8 mouse cellular contexts compared by ENCODE assay signal in genomic region chr1:191395200-191395599, GRCm38 (mm10). TPM values are rescaled to one million over a fixed set of nuclear protein-coding genes. Genes with fewer than 3 reads are reported as not detected.
A peak's percentile ranks its signal among the peaks of the same experiment; 100 is the strongest.
DNase-seq lines count a peak whose midpoint lies in the region; ATAC-seq and TF ChIP-seq lines count a peak whose summit lies in the region.

No protein-coding gene starts in this region.

- no peak for TF ChIP-seq CTCF in gastrocnemius, adult 2 months (IDR thresholded peaks at IDR 0.05)

- 57% methylated on average over 1 of the region's 1 CpGs for WGBS in forebrain, embryonic 12.5 days
- 33% methylated on average over 1 of the region's 1 CpGs for WGBS in liver, embryonic 11.5 days

- H3K27me3 ChIP-seq in forebrain, embryonic 12.5 days = no peaks in the 10 kb centered on the region
- H3K27me3 ChIP-seq in liver, embryonic 11.5 days (replicated peaks; ENCODE audit: control insufficient read depth, insufficient read depth, low read length) = no peaks in the 10 kb centered on the region

- peaks cover 14% of the 10 kb centered on the region; the same call in 1 of the 2 replicates for H3K4me1 ChIP-seq in forebrain, embryonic 12.5 days
- H3K4me1 ChIP-seq in liver, embryonic 11.5 days (replicated peaks; ENCODE audit: control insufficient read depth, insufficient read depth, low read length) = peaks cover 23% of the 10 kb centered on the region

- no peaks in the 10 kb centered on the region for H3K9me3 ChIP-seq in forebrain, embryonic 12.5 days
- no peaks in the 10 kb centered on the region for H3K9me3 ChIP-seq in liver, embryonic 11.5 days (ENCODE audit: control insufficient read depth, low read length)

- H3K4me2 ChIP-seq in forebrain, embryonic 12.5 days = peak overlapping the region; percentile 78
- H3K4me2 ChIP-seq in liver, embryonic 11.5 days = peak overlapping the region; percentile 91

- peak overlapping the region; percentile 84 for H3K4me3 ChIP-seq in gastrocnemius, adult 2 months
- H3K4me3 ChIP-seq in forebrain, embryonic 12.5 days (replicated peaks) = peak overlapping the region; percentile 77
- H3K4me3 ChIP-seq in liver, embryonic 11.5 days (ENCODE audit: low read depth, low read length) = peak overlapping the region; percentile 74

- no peak for DNase-seq in gastrocnemius, adult 2 months
- DNase-seq in gastrocnemius, postnatal 4 days (ENCODE audit: low spot score in 2 of 2) = no peak
- DNase-seq in A20 (ENCODE audit: low read depth, low spot score) = peak; percentile 60
- no peak for DNase-seq in liver, embryonic 11.5 days (ENCODE audit: low spot score)
- DNase-seq in left cerebral cortex, postnatal 25 days (ENCODE audit: low spot score in 2 of 2) = no peak

- intact Hi-C loops in gastrocnemius, adult 2 months (cut with DNase I) = loop anchor here (5.0 kb wide), 1 partner anchor 62 kb away; no protein-coding TSS in a partner anchor
- intact Hi-C loops in left cerebral cortex, postnatal 25 days (cut with DNase I) = loop anchor here (2.0 to 10.0 kb wide), 2 partner anchors 168 to 320 kb away; partner anchors contain the start of gene Lpgat1

- peak overlapping the region; percentile 100 for H3K27ac ChIP-seq in gastrocnemius, adult 2 months
- no peak overlapping the region for H3K27ac ChIP-seq in forebrain, embryonic 12.5 days
- no peak overlapping the region for H3K27ac ChIP-seq in liver, embryonic 11.5 days (ENCODE audit: low read depth, low read length)

- no peak for ATAC-seq in forebrain, embryonic 12.5 days (ENCODE audit: low FRiP score)
- no peak for ATAC-seq in liver, embryonic 11.5 days (replicated peaks; ENCODE audit: low FRiP score)
- ATAC-seq in megakaryocyte progenitor cell, adult 5-6 weeks (replicated peaks; ENCODE audit: poor library complexity) = no peak
- no peak for ATAC-seq in frontal cortex, adult (ENCODE audit: low TSS enrichment)

- no peak overlapping the region for H3K9ac ChIP-seq in forebrain, embryonic 12.5 days
- peak overlapping the region; percentile 91 for H3K9ac ChIP-seq in liver, embryonic 11.5 days (ENCODE audit: low read depth, low read length)

- H3K36me3 ChIP-seq in forebrain, embryonic 12.5 days (replicated peaks) = no peaks in the 10 kb centered on the region
- H3K36me3 ChIP-seq in liver, embryonic 11.5 days (ENCODE audit: control insufficient read depth, insufficient read depth, low read length) = no peaks in the 10 kb centered on the region

RNA-seq across cellular contexts. Expression of gene Ppp2r5a, which starts 7.9 kb away (rescaled TPM):
- 10 to 100 TPM; 65.0 to 80.1 TPM for total RNA-seq in gastrocnemius, adult 2 months (2021)
- 10 to 100 TPM; 57.9 to 66.5 TPM for total RNA-seq in gastrocnemius, postnatal 4 days (2021)
- 9.0 and 12.2 TPM in 2 replicates for polyA plus RNA-seq in forebrain, embryonic 12.5 days (2016; fragmentation: Nextera tagmentation; extraction: Ambion mirVana)
- polyA plus RNA-seq in liver, embryonic 11.5 days (2014; fragmentation: Nextera tagmentation; extraction: Ambion mirVana) = 32.4 and 39.9 TPM in 2 replicates
- 124 and 129 TPM in 2 replicates for total RNA-seq in megakaryocyte progenitor cell, adult 5-6 weeks (2015)
- 125 and 139 TPM in 2 replicates for total RNA-seq in megakaryocyte progenitor cell, adult 5-6 weeks (2017)
- 10 to 100 TPM; 89.1 to 94.5 TPM for total RNA-seq in left cerebral cortex, postnatal 25 days (2021)
